Mouse (Mus musculus) stomach, embryonic 14.5 days (tissue): ENCODE measurements around the gene Rarg. TPM values are rescaled to one million over a fixed set of nuclear protein-coding genes. Genes with fewer than 3 reads are reported as not detected.

Source experiments
- ATAC-seq: fragments of 200-750 bp; cut with Nextera tagmentation; 2 replicates; pipeline ENCODE4 v1.8.0; 2017; ENCODE audit warnings: low read depth, moderate TSS enrichment; ENCODE audit not compliant: insufficient number of reproducible peaks, insufficient read depth, low FRiP score
- H3K27ac ChIP-seq: fragments of 300-500 bp; sonication (generic); 2 replicates; pipeline ENCODE4 v1.5.1; 2014; ENCODE audit warnings: mild to moderate bottlenecking, low read length, moderate library complexity, mixed read lengths
- H3K27me3 ChIP-seq: fragments of 300-500 bp; sonication (generic); 2 replicates; pipeline ENCODE4 v1.6.1; 2014; ENCODE audit warnings: low read length, control low read depth, mixed read lengths; ENCODE audit not compliant: control insufficient read depth, insufficient read depth
- H3K36me3 ChIP-seq: fragments of 300-500 bp; sonication (generic); 2 replicates; pipeline ENCODE4 v1.6.1; 2014; ENCODE audit warnings: mild to moderate bottlenecking, control low read depth, low read length, moderate library complexity, mixed read lengths; ENCODE audit not compliant: control insufficient read depth, insufficient read depth
- H3K4me1 ChIP-seq: fragments of 300-500 bp; sonication (generic); 2 replicates; pipeline ENCODE4 v1.6.1; 2014; ENCODE audit warnings: low read length, control low read depth, mixed read lengths; ENCODE audit not compliant: control insufficient read depth, insufficient read depth
- H3K4me2 ChIP-seq: fragments of 300-500 bp; sonication (generic); replicated peaks from 2 replicates; pipeline ENCODE4 v1.6.1; 2014; ENCODE audit warnings: low read depth, low read length, control low read depth
- H3K4me3 ChIP-seq: fragments of 300-500 bp; sonication (generic); 2 replicates; pipeline ENCODE4 v1.5.1; 2014; ENCODE audit warnings: low read depth, low read length, control low read depth
- H3K9ac ChIP-seq: fragments of 300-500 bp; sonication (generic); replicated peaks from 2 replicates; pipeline ENCODE4 v1.6.1; 2014; ENCODE audit warnings: low read depth, mild to moderate bottlenecking, control low read depth, low read length, moderate library complexity, mixed read lengths
- H3K9me3 ChIP-seq: fragments of 300-500 bp; sonication (generic); 2 replicates; pipeline ENCODE4 v1.6.1; 2016; ENCODE audit warnings: low read depth, low read length, control low read depth; ENCODE audit not compliant: control insufficient read depth
- WGBS: fragments of 180-500 bp; shearing (Covaris S2); extraction: QIAGEN DNeasy Blood & Tissue Kit; methylation state at CpG from one replicate; pipeline ENCODE4 v1.1.7; 2014; 5-methylcytosine and 5-hydroxymethylcytosine counted together
- polyA plus RNA-seq: library from polyadenylated mRNA; unstranded; fragments of >200 nt; fragmentation: Nextera tagmentation; extraction: Ambion mirVana; gene quantifications from 2 replicates; pipeline ENCODE4 v1.2.1, GENCODE M21; 2014

The Rarg gene
- polyA plus RNA-seq, 1 experiment from 2014 or later: 40.5 TPM

DNA sequence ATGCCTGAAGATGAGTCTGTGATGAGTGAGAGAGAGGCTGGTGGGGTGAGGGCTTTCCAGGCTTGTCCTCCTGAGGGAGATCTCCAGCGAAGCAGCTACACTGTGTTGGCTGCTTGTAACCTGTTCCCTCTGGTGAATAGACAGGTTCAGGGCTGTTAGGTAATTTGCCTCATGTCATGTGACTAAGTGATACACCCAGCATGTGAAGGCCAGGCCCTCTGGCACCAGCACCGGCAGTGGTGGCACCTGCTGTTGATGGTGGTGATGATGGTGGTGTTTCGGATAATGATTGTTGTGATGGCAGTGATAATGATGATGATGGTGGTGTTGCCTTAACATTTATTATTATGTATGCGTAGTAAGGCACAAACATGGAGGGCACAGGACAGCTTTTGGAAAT lies 46.5 kb downstream of the Rarg start:
- Histone ChIP-seq H3K36me3 (peaks cover 78% of the 10 kb centered on the region), H3K4me2 (no peak overlapping the region), H3K9ac (no peak overlapping the region), H3K27me3 (no peaks in the 10 kb centered on the region), H3K9me3 (no peaks in the 10 kb centered on the region), H3K4me3 (no peak overlapping the region), H3K27ac (no peak overlapping the region), H3K4me1 (peaks cover 14% of the 10 kb centered on the region; the same call in 1 of the 2 replicates)
- 90% methylated on average over 4 of the region's 4 CpGs for WGBS
- no peak for ATAC-seq

DNA sequence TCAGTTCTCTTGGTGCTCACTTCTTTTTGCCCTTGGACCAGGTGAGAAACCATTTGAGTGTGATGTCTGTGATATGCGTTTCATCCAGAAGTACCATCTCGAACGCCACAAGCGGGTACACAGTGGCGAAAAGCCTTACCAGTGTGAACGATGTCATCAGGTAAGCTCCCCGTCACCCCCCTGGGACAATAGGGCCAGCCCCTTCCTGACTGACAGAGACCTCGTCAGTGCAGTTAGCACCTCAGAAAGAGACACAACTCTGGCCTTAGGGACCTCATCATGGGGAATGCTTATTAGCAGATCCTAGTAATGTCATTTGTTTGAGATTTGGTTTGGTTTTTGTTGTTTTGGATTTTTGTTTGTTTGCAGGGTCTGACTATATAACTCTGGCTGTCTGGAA lies 48.2 kb downstream of the Rarg start:
- no peak for ATAC-seq
- Histone ChIP-seq H3K27me3 (no peaks in the 10 kb centered on the region), H3K36me3 (peaks cover 70% of the 10 kb centered on the region), H3K4me3 (no peak overlapping the region), H3K4me1 (peaks cover 23% of the 10 kb centered on the region), H3K27ac (no peak overlapping the region), H3K9me3 (no peaks in the 10 kb centered on the region), H3K4me2 (no peak overlapping the region), H3K9ac (no peak overlapping the region)
- WGBS: 92% methylated on average over 8 of the region's 8 CpGs

DNA sequence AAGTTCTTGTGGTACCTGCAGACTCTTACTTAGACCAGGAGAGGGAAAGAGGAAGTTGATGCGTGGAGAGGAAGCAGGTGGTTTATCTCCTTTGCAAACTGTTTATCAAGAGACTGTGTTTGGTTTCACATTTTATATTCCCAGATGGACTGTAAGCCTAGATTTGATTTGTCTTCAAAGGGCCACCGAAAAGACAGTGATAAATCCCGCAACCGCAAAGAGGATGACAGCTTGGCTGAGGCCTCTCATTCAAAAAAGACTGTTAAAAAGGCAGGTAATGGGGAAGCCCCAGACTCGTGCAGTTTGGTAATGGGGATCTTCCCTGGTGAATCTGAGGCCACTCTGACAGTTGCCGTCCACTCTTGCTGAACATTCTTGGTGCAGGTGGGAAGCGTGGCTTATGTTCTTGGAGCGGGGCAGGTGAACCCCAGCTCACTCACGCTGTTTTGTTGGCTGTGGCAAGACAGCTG lies 49.2 kb downstream of the Rarg start:
- H3K4me3 ChIP-seq: no peak overlapping the region
- ATAC-seq: no peak
- H3K4me1 ChIP-seq: peaks cover 23% of the 10 kb centered on the region
- H3K36me3 ChIP-seq: peaks cover 62% of the 10 kb centered on the region
- no peak overlapping the region for H3K27ac ChIP-seq
- H3K9ac ChIP-seq: no peak overlapping the region
- no peak overlapping the region for H3K4me2 ChIP-seq
- WGBS: 60% methylated on average over 9 of the region's 9 CpGs
- H3K9me3 ChIP-seq: no peaks in the 10 kb centered on the region
- H3K27me3 ChIP-seq: no peaks in the 10 kb centered on the region

GRCm38 (mm10) chr15:102207351-102207750 lies 50.0 kb downstream of the Rarg start:
- Histone ChIP-seq H3K27ac (no peak overlapping the region), H3K9me3 (no peaks in the 10 kb centered on the region), H3K36me3 (peaks cover 54% of the 10 kb centered on the region), H3K4me2 (no peak overlapping the region), H3K9ac (no peak overlapping the region), H3K4me3 (no peak overlapping the region), H3K4me1 (peaks cover 24% of the 10 kb centered on the region), H3K27me3 (no peaks in the 10 kb centered on the region)
- WGBS: 71% methylated on average over 3 of the region's 3 CpGs
- ATAC-seq: no peak

GRCm38 (mm10) chr15:102205779-102206178 lies 51.5 kb downstream of the Rarg start:
- Histone ChIP-seq H3K4me1 (peaks cover 27% of the 10 kb centered on the region), H3K36me3 (peaks cover 46% of the 10 kb centered on the region), H3K27me3 (no peaks in the 10 kb centered on the region), H3K9ac (peak overlapping the region; percentile 30; the same call in 1 of the 2 replicates), H3K4me3 (peak overlapping the region; percentile 67), H3K4me2 (peak overlapping the region; percentile 53), H3K27ac (peak overlapping the region; percentile 72), H3K9me3 (no peaks in the 10 kb centered on the region)
- 31% methylated on average over 8 of the region's 8 CpGs for WGBS
- ATAC-seq: no peak

DNA sequence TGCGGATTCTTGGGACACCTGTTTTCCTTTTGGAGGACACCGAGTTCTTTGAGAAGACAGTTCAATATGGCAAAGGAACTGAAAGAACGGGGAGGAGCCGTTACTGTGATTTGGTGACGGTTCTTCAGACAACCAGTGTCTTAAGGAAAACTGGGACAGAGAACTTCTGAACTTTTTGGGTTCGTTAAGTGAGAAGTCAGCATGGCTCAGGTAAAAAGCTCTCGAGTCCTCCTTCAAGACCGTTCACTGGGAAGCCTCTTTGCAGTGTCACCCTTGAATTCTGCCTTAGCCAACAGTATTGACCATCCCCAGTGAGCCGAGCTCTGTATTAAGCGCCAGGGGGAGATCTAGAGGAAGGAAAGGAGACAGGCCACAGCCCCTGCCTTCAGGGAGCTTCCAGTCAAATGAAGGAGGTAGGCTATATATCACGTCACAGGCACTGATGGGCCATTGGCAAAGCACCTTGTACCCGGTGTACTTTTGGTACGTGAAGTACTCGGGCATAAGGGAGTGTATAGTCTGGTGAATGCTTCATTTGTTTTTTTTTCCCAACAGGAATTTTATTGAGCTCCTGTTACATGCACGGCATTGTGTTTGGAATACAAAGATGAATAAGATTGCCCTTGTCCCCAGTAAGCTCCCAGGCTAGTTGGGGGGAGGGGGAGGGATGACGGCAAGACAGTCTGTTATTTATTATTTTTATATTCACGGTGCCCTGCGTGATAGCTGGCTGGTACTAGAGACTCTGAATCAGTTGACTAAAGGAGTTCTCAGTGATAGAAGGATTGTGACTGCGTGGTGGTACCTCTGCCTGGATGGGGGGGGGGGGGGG lies 52.4 kb downstream of the Rarg start, which contains the start of gene Csad:
Gene Csad, minus strand, starts transcription at position 51 of the 832 bp plus-strand sequence.
- peak within 1 kb of the TSS; percentile 53 for H3K4me2 ChIP-seq
- peaks cover 27% of the 10 kb centered on the region for H3K4me1 ChIP-seq
- H3K27ac ChIP-seq: peak within 1 kb of the TSS; percentile 99
- peaks cover 38% of the 10 kb centered on the region for H3K36me3 ChIP-seq
- no peaks in the 10 kb centered on the region for H3K9me3 ChIP-seq
- peak within 1 kb of the TSS; percentile 67 for H3K4me3 ChIP-seq
- no peak for ATAC-seq
- peak within 1 kb of the TSS; percentile 89 for H3K9ac ChIP-seq
- no peaks in the 10 kb centered on the region for H3K27me3 ChIP-seq
- WGBS: 48% methylated on average over 19 of the region's 19 CpGs

- ATAC-seq: peak; percentile 34
- Histone ChIP-seq H3K27me3 (no peaks in the 10 kb centered on the region), H3K27ac (peak overlapping the region; percentile 99), H3K4me1 (peaks cover 27% of the 10 kb centered on the region), H3K4me3 (peak overlapping the region; percentile 67), H3K9me3 (no peaks in the 10 kb centered on the region), H3K4me2 (peak overlapping the region; percentile 53), H3K36me3 (peaks cover 31% of the 10 kb centered on the region), H3K9ac (peak overlapping the region; percentile 89)
- WGBS: 0% methylated on average over 29 of the region's 72 CpGs
These were observed 53.4 kb downstream of the Rarg start for GRCm38 (mm10) chr15:102203835-102204381.

GRCm38 (mm10) chr15:102202971-102203834 lies 54.1 kb downstream of the Rarg start, which contains the start of gene Zfp740:
Zfp740 (plus strand) TSS chr15:102203249.
- peaks cover 27% of the 10 kb centered on the region for H3K4me1 ChIP-seq

More at GRCm38 (mm10) chr15:102202971-102203834, 54.1 kb downstream of the Rarg start, which contains the start of gene Zfp740:
- Histone ChIP-seq H3K27ac (peak within 1 kb of the TSS; percentile 99), H3K9me3 (no peaks in the 10 kb centered on the region), H3K9ac (peak within 1 kb of the TSS; percentile 89), H3K36me3 (peaks cover 24% of the 10 kb centered on the region), H3K27me3 (no peaks in the 10 kb centered on the region), H3K4me2 (peak within 1 kb of the TSS; percentile 53), H3K4me3 (peak within 1 kb of the TSS; percentile 67)
- under 1% methylated on average over 57 of the region's 68 CpGs for WGBS
- ATAC-seq: peak; percentile 96
